Mouse (Mus musculus) MN1 (cell line): ENCODE measurements at regions not wholly inside any gene's neighbourhood (a gene's known extent, or its start where the extent isn't known, plus 50 kb on each side); places are given as distances from the start of the nearest gene placed in this dataset.
"Not testable (repeated sequence)": the region's sequence is repeated elsewhere in the genome, so short reads cannot be mapped to it uniquely, and the experiment has no call there.

Source experiments
- DNase-seq: peaks from one replicate; pipeline ENCODE4 v3.0.0-alpha.2; 2016; ENCODE audit warnings: low spot score

- no peak for DNase-seq
Measured at GRCm38 (mm10) chr1:35869381-35870143, 198.6 kb upstream of the Hs6st1 start.

- DNase-seq, result no peak
Measured at GRCm38 (mm10) chr1:35870144-35870827, 197.9 kb upstream of the Hs6st1 start.

- DNase-seq, result no peak
Measured at GRCm38 (mm10) chr1:35873038-35873437, 195.2 kb upstream of the Hs6st1 start.

- peak; percentile 74 for DNase-seq
Measured at GRCm38 (mm10) chr1:35875210-35875811, 192.9 kb upstream of the Hs6st1 start.

- DNase-seq, result no peak
Measured at GRCm38 (mm10) chr1:35878426-35878825, 189.8 kb upstream of the Hs6st1 start.

- DNase-seq, result peak; percentile 63
Measured at GRCm38 (mm10) chr1:35879388-35880093, 188.7 kb upstream of the Hs6st1 start.

- DNase-seq, result no peak
Measured at GRCm38 (mm10) chr1:35880562-35881265, 187.5 kb upstream of the Hs6st1 start.

GRCm38 (mm10) chr1:35881521-35881920, 186.7 kb upstream of the Hs6st1 start:
- no peak for DNase-seq

- DNase-seq, result no peak
Measured at GRCm38 (mm10) chr1:35882101-35882500, 186.1 kb upstream of the Hs6st1 start.

GRCm38 (mm10) chr1:35889731-35890499, 178.3 kb upstream of the Hs6st1 start:
- DNase-seq, result no peak

GRCm38 (mm10) chr1:35890500-35890900, 177.7 kb upstream of the Hs6st1 start:
- no peak for DNase-seq

- no peak for DNase-seq
Measured at GRCm38 (mm10) chr1:35899536-35899935, 168.7 kb upstream of the Hs6st1 start.

GRCm38 (mm10) chr1:35904001-35904547, 164.1 kb upstream of the Hs6st1 start:
- peak; percentile 40 for DNase-seq

- DNase-seq, result no peak
Measured at GRCm38 (mm10) chr1:35913551-35913950, 154.6 kb upstream of the Hs6st1 start.

- not testable (repeated sequence) for DNase-seq
Measured at GRCm38 (mm10) chr1:35914175-35914574, 154.0 kb upstream of the Hs6st1 start.

GRCm38 (mm10) chr1:35915526-35915925, 152.7 kb upstream of the Hs6st1 start:
- DNase-seq, result no peak

GRCm38 (mm10) chr1:35919840-35920734, 148.1 kb upstream of the Hs6st1 start:
- peak; percentile 52 for DNase-seq

- DNase-seq, result no peak
Measured at GRCm38 (mm10) chr1:35924796-35925195, 143.4 kb upstream of the Hs6st1 start.

GRCm38 (mm10) chr1:35925301-35925700, 142.9 kb upstream of the Hs6st1 start:
- no peak for DNase-seq
